Mouse (Mus musculus): ENCODE data around the gene Zfp62. TPM values are rescaled to one million over a fixed set of nuclear protein-coding genes. Genes with fewer than 3 reads are reported as not detected.

Gene Zfp62
- polyA plus RNA-seq, 1 experiment from 2014 or later = 44.5 TPM

- ATAC-seq (ENCODE audit: low read depth) = peak; percentile 2
- peaks cover 37% of the 10 kb centered on the region for H3K4me1 ChIP-seq (replicated peaks)
- H3K27ac ChIP-seq (replicated peaks) = peak overlapping the region; percentile 92
- peak overlapping the region; percentile 54 for H3K4me3 ChIP-seq
- no peaks in the 10 kb centered on the region for H3K9me3 ChIP-seq
- H3K4me2 ChIP-seq = peak overlapping the region; percentile 63
- H3K36me3 ChIP-seq = no peaks in the 10 kb centered on the region; the same call in 1 of the 2 replicates
- 1% methylated on average over 4 of the region's 4 CpGs for WGBS
- no peaks in the 10 kb centered on the region for H3K27me3 ChIP-seq
- H3K9ac ChIP-seq = peak overlapping the region; percentile 76
Measured at GRCm38 (mm10) chr11:49244595-49244930, 41.5 kb downstream of the Zfp62 start.

GRCm38 (mm10) chr11:49245176-49245575, 42.1 kb downstream of the Zfp62 start:
- peak overlapping the region; percentile 92; the same call in 1 of the 2 replicates for H3K27ac ChIP-seq (replicated peaks)
- no peaks in the 10 kb centered on the region for H3K9me3 ChIP-seq
- peak overlapping the region; percentile 63 for H3K4me2 ChIP-seq
- peaks cover 43% of the 10 kb centered on the region for H3K4me1 ChIP-seq (replicated peaks)
- peak overlapping the region; percentile 76 for H3K9ac ChIP-seq
- WGBS = 25% methylated on average over 7 of the region's 7 CpGs
- H3K27me3 ChIP-seq = no peaks in the 10 kb centered on the region
- H3K4me3 ChIP-seq = peak overlapping the region; percentile 54
- no peaks in the 10 kb centered on the region; the same call in 1 of the 2 replicates for H3K36me3 ChIP-seq
- no peak for ATAC-seq (ENCODE audit: low read depth)

- Histone ChIP-seq H3K9me3 (no peaks in the 10 kb centered on the region), H3K4me2 (peak overlapping the region; percentile 63), H3K4me3 (no peak overlapping the region), H3K27ac (replicated peaks) (no peak overlapping the region), H3K36me3 (no peaks in the 10 kb centered on the region; the same call in 1 of the 2 replicates), H3K4me1 (replicated peaks) (peaks cover 50% of the 10 kb centered on the region), H3K9ac (peak overlapping the region; percentile 41), H3K27me3 (no peaks in the 10 kb centered on the region)
- ATAC-seq (ENCODE audit: low read depth) = no peak
- WGBS = 45% methylated on average over 12 of the region's 12 CpGs
Measured at GRCm38 (mm10) chr11:49245634-49246415, 42.7 kb downstream of the Zfp62 start.

GRCm38 (mm10) chr11:49246523-49246922, 43.4 kb downstream of the Zfp62 start:
- peaks cover 57% of the 10 kb centered on the region for H3K4me1 ChIP-seq (replicated peaks)

GRCm38 (mm10) chr11:49247255-49247654, 44.2 kb downstream of the Zfp62 start:
- no peak overlapping the region for H3K4me3 ChIP-seq
- H3K36me3 ChIP-seq = no peaks in the 10 kb centered on the region; the same call in 1 of the 2 replicates
- H3K9me3 ChIP-seq = no peaks in the 10 kb centered on the region
- WGBS = 50% methylated on average over 2 of the region's 2 CpGs
- H3K9ac ChIP-seq = no peak overlapping the region; the same call in 1 of the 2 replicates
- no peaks in the 10 kb centered on the region for H3K27me3 ChIP-seq
- no peak for ATAC-seq (ENCODE audit: low read depth)
- peaks cover 60% of the 10 kb centered on the region for H3K4me1 ChIP-seq (replicated peaks)
- H3K27ac ChIP-seq (replicated peaks) = no peak overlapping the region
- no peak overlapping the region for H3K4me2 ChIP-seq

More at GRCm38 (mm10) chr11:49246523-49246922, 43.4 kb downstream of the Zfp62 start:
- no peak for ATAC-seq (ENCODE audit: low read depth)
- no peak overlapping the region for H3K9ac ChIP-seq
- no peak overlapping the region for H3K4me2 ChIP-seq
- WGBS = 83% methylated on average over 4 of the region's 4 CpGs
- no peak overlapping the region for H3K4me3 ChIP-seq
- H3K27ac ChIP-seq (replicated peaks) = no peak overlapping the region
- no peaks in the 10 kb centered on the region for H3K27me3 ChIP-seq
- no peaks in the 10 kb centered on the region for H3K9me3 ChIP-seq
- H3K36me3 ChIP-seq = no peaks in the 10 kb centered on the region; the same call in 1 of the 2 replicates

- Histone ChIP-seq H3K27ac (replicated peaks) (no peak overlapping the region), H3K9me3 (no peaks in the 10 kb centered on the region), H3K4me3 (no peak overlapping the region), H3K36me3 (no peaks in the 10 kb centered on the region; the same call in 1 of the 2 replicates), H3K4me2 (no peak overlapping the region), H3K27me3 (no peaks in the 10 kb centered on the region), H3K9ac (0 out of 2 replicates have a peak overlapping the region, but pooled peaks have one; percentile 26), H3K4me1 (replicated peaks) (peaks cover 54% of the 10 kb centered on the region)
- whole genome bisulfite sequencing = 66% methylated on average over 6 of the region's 6 CpGs
- ATAC-seq (ENCODE audit: low read depth) = no peak
Measured at GRCm38 (mm10) chr11:49248226-49248973, 45.3 kb downstream of the Zfp62 start.

- Histone ChIP-seq H3K36me3 (peaks cover 7% of the 10 kb centered on the region; the same call in 1 of the 2 replicates), H3K4me2 (peak overlapping the region; percentile 85), H3K4me1 (replicated peaks) (peaks cover 53% of the 10 kb centered on the region), H3K27ac (replicated peaks) (no peak overlapping the region), H3K4me3 (no peak overlapping the region), H3K9me3 (no peaks in the 10 kb centered on the region), H3K9ac (no peak overlapping the region), H3K27me3 (no peaks in the 10 kb centered on the region)
- WGBS = 81% methylated on average over 6 of the region's 6 CpGs
- ATAC-seq (ENCODE audit: low read depth) = no peak
Measured at GRCm38 (mm10) chr11:49248974-49249700, 46.0 kb downstream of the Zfp62 start.

- Histone ChIP-seq H3K4me1 (replicated peaks) (peaks cover 48% of the 10 kb centered on the region), H3K4me2 (peak overlapping the region; percentile 85), H3K27me3 (no peaks in the 10 kb centered on the region), H3K9ac (peak overlapping the region; percentile 84), H3K4me3 (peak overlapping the region; percentile 55), H3K9me3 (no peaks in the 10 kb centered on the region), H3K27ac (replicated peaks) (peak overlapping the region; percentile 78), H3K36me3 (peaks cover 13% of the 10 kb centered on the region; the same call in 1 of the 2 replicates)
- 33% methylated on average over 10 of the region's 10 CpGs for WGBS
- no peak for ATAC-seq (ENCODE audit: low read depth)
Measured at GRCm38 (mm10) chr11:49249811-49250421, 46.8 kb downstream of the Zfp62 start.

GRCm38 (mm10) chr11:49250422-49251379, 47.6 kb downstream of the Zfp62 start:
- H3K4me2 ChIP-seq = peak overlapping the region; percentile 85
- H3K4me3 ChIP-seq = peak overlapping the region; percentile 55
- peaks cover 13% of the 10 kb centered on the region; the same call in 1 of the 2 replicates for H3K36me3 ChIP-seq
- peak overlapping the region; percentile 78 for H3K27ac ChIP-seq (replicated peaks)
- 2% methylated on average over 44 of the region's 45 CpGs for WGBS
- peak; percentile 90 for ATAC-seq (ENCODE audit: low read depth)
- no peaks in the 10 kb centered on the region for H3K27me3 ChIP-seq
- H3K9me3 ChIP-seq = no peaks in the 10 kb centered on the region
- peak overlapping the region; percentile 84 for H3K9ac ChIP-seq
- H3K4me1 ChIP-seq (replicated peaks) = peaks cover 40% of the 10 kb centered on the region

- H3K4me2 ChIP-seq = peak overlapping the region; percentile 85
- ATAC-seq (ENCODE audit: low read depth) = no peak
- peak overlapping the region; percentile 84 for H3K9ac ChIP-seq
- no peaks in the 10 kb centered on the region for H3K9me3 ChIP-seq
- H3K27me3 ChIP-seq = no peaks in the 10 kb centered on the region
- WGBS = 69% methylated on average over 7 of the region's 7 CpGs
- H3K4me3 ChIP-seq = peak overlapping the region; percentile 55
- H3K4me1 ChIP-seq (replicated peaks) = peaks cover 35% of the 10 kb centered on the region
- peaks cover 13% of the 10 kb centered on the region; the same call in 1 of the 2 replicates for H3K36me3 ChIP-seq
- H3K27ac ChIP-seq (replicated peaks) = no peak overlapping the region
Measured at GRCm38 (mm10) chr11:49251380-49251761, 48.3 kb downstream of the Zfp62 start.
